Mouse (Mus musculus) embryonic facial prominence, embryonic 13.5 days (tissue): ENCODE measurements around the gene Alx3. TPM values are rescaled to one million over a fixed set of nuclear protein-coding genes. Genes with fewer than 3 reads are reported as not detected.
A peak's percentile ranks its signal among the peaks of the same experiment; 100 is the strongest.

Source experiments
- ATAC-seq: fragments of 200-750 bp; cut with Nextera tagmentation; 2 replicates; pipeline ENCODE4 v1.8.0; 2017; ENCODE audit warnings: low read depth; ENCODE audit not compliant: insufficient number of reproducible peaks, insufficient read depth, low FRiP score, low TSS enrichment
- H3K27ac ChIP-seq: fragments of 300-500 bp; sonication (generic); 2 replicates; pipeline ENCODE4 v1.5.1; 2015; ENCODE audit warnings: moderate library complexity, mild to moderate bottlenecking, inconsistent platforms
- H3K27me3 ChIP-seq: fragments of 300-500 bp; sonication (generic); 2 replicates; pipeline ENCODE4 v1.6.1; 2015; ENCODE audit warnings: mild to moderate bottlenecking, inconsistent platforms
- H3K36me3 ChIP-seq: fragments of 300-500 bp; sonication (generic); 2 replicates; pipeline ENCODE4 v1.6.1; 2015; ENCODE audit warnings: mild to moderate bottlenecking, inconsistent platforms
- H3K4me1 ChIP-seq: fragments of 300-500 bp; sonication (generic); 2 replicates; pipeline ENCODE4 v1.6.1; 2015; ENCODE audit warnings: inconsistent platforms
- H3K4me2 ChIP-seq: fragments of 300-500 bp; sonication (generic); 2 replicates; pipeline ENCODE4 v1.6.1; 2015; ENCODE audit warnings: moderate library complexity, mild to moderate bottlenecking, inconsistent platforms
- H3K4me3 ChIP-seq: fragments of 300-500 bp; sonication (generic); 2 replicates; pipeline ENCODE4 v1.5.1; 2015; ENCODE audit warnings: mild to moderate bottlenecking, inconsistent platforms
- H3K9ac ChIP-seq: fragments of 300-500 bp; sonication (generic); 2 replicates; pipeline ENCODE4 v1.6.1; 2015; ENCODE audit warnings: mild to moderate bottlenecking, inconsistent platforms
- H3K9me3 ChIP-seq: fragments of 300-500 bp; sonication (generic); 2 replicates; pipeline ENCODE4 v1.6.1; 2016; ENCODE audit warnings: inconsistent platforms
- WGBS: fragments of 180-500 bp; shearing (Covaris S2); methylation state at CpG from one replicate; pipeline ENCODE4 v1.1.7; 2015; ENCODE audit warnings: mixed read lengths; 5-methylcytosine and 5-hydroxymethylcytosine counted together
- polyA plus RNA-seq: library from polyadenylated mRNA; unstranded; fragments of >200 nt; fragmentation: Nextera tagmentation; extraction: Ambion mirVana; gene quantifications from 2 replicates; pipeline ENCODE4 v1.2.1, GENCODE M21; 2015

Alx3 gene
- polyA plus RNA-seq, 1 experiment from 2014 or later, result 50.5 TPM

DNA sequence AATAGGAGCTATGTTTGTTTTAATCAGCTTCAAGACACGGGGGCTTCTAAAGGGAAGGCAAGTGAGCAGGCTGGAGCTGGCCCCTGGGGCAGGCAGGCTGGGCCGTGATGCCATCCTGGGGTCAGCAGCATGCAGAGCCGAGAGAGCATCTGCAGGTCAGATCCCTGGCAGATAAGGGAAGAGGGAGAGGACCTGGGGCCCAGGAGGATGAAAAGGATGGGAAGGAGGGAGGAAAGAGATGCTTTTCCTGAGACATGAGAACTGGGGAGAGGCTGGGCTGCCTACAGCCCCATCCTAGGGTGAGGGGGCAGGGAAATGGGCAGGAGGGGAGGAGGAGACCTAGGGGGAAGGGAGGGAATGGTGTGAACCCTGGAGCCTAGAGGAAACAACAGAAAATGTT is 29.5 kb upstream of the Alx3 start:
- Histone ChIP-seq H3K9ac (no peak overlapping the region), H3K4me3 (no peak overlapping the region), H3K27ac (no peak overlapping the region), H3K36me3 (no peaks in the 10 kb centered on the region), H3K9me3 (no peaks in the 10 kb centered on the region), H3K27me3 (no peaks in the 10 kb centered on the region), H3K4me1 (peaks cover 12% of the 10 kb centered on the region; the same call in 1 of the 2 replicates), H3K4me2 (no peak overlapping the region)
- WGBS, result 7% methylated on average over 3 of the region's 3 CpGs
- no peak for ATAC-seq

DNA sequence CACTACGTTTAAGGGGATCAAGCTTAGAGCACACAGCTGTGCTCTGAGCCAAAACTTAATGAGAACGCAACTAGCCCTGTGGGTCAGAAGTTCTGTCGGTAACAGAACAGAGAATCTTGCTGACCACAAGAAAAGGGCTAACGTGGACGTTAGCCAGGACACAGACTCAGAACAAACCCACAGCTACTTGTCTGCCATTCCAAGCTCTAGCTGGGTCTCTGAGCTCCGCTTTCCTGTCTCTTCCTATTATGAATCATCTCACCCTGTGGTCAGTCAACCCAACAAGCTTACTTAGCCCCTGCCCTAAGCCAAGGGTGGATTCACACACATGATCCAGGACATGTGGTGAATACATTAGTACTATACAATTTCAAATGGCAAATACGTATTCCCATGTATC is 27.1 kb upstream of the Alx3 start:
- no peaks in the 10 kb centered on the region for H3K9me3 ChIP-seq
- H3K4me2 ChIP-seq, result no peak overlapping the region
- H3K4me1 ChIP-seq, result peaks cover 7% of the 10 kb centered on the region; the same call in 1 of the 2 replicates
- 76% methylated on average over 7 of the region's 7 CpGs for WGBS
- no peaks in the 10 kb centered on the region for H3K27me3 ChIP-seq
- no peaks in the 10 kb centered on the region for H3K36me3 ChIP-seq
- H3K27ac ChIP-seq, result no peak overlapping the region
- H3K9ac ChIP-seq, result no peak overlapping the region
- ATAC-seq, result no peak
- no peak overlapping the region for H3K4me3 ChIP-seq

DNA sequence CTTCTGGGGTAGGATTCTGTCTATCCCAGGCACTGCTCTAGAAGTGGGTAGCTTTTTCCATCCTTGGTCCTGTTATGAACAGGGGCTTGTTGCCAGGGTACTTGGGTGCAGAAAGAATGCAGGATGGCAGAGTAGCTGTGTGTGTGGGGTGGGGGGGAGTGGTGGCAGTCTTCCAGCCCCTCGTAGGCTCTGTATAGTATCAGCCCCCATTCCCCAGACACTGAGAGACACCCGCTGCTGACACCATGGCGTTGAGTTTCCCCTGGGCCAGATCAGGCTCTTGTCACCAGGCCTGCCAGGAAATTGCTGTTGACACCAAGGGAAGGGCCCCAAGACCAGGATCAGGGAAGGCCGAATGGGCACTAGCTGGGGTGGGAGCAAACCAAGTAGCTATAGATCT is 26.1 kb upstream of the Alx3 start:
- H3K9ac ChIP-seq, result no peak overlapping the region
- peak; percentile 63; the same call in 1 of the 2 replicates for ATAC-seq

DNA sequence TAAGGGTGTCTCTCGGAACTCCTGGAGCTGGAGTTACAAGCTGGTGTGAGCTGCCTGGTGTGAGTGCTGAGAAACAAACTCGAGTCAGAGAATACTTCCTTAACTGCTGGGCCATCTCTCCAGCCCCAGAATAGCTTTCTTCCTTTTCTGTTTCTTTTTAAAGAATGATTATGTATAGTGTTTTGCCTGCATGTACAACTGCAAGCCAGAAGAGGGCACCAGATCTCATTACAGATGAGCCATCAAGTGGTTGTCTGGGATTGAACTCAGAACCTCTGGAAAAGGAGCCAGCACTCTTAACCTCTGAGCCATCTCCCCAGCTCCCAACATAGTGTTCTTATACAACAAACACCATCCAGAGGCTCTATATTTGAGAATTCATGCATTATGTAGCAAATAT is 23.6 kb upstream of the Alx3 start:
- Histone ChIP-seq H3K9me3 (no peaks in the 10 kb centered on the region), H3K4me3 (no peak overlapping the region), H3K4me2 (no peak overlapping the region), H3K9ac (no peak overlapping the region), H3K27ac (no peak overlapping the region), H3K4me1 (no peaks in the 10 kb centered on the region), H3K36me3 (no peaks in the 10 kb centered on the region), H3K27me3 (no peaks in the 10 kb centered on the region)
- 55% methylated on average over 2 of the region's 2 CpGs for WGBS
- no peak for ATAC-seq

More for the DNA sequence above, 26.1 kb upstream of the Alx3 start:
- 39% methylated on average over 4 of the region's 4 CpGs for WGBS
- H3K36me3 ChIP-seq, result no peaks in the 10 kb centered on the region
- H3K4me2 ChIP-seq, result no peak overlapping the region
- H3K4me1 ChIP-seq, result peaks cover 3% of the 10 kb centered on the region; the same call in 1 of the 2 replicates
- H3K9me3 ChIP-seq, result no peaks in the 10 kb centered on the region
- no peak overlapping the region for H3K4me3 ChIP-seq
- no peaks in the 10 kb centered on the region for H3K27me3 ChIP-seq
- H3K27ac ChIP-seq, result no peak overlapping the region

DNA sequence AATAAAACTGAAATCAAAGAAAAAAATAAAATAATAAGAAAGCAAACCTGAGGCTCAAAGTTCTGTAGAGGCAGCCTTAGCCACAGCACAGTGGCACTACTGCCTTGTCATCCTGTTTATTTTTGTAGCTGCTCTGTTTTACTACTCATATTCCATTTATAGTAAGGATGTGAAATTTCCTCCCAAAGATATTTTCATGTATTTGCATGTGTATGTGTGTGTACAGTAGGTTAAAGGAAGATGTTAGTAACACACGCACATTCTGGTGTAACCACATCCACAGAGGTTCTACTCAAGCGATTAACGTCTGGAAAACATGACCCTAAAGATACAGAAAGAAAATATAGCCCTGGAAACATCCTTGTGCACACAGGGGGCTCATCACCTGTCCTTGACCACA is 18.0 kb upstream of the Alx3 start:
- H3K9ac ChIP-seq, result no peak overlapping the region
- 81% methylated on average over 3 of the region's 3 CpGs for WGBS
- no peak overlapping the region for H3K27ac ChIP-seq
- H3K9me3 ChIP-seq, result no peaks in the 10 kb centered on the region
- ATAC-seq, result no peak
- no peak overlapping the region for H3K4me3 ChIP-seq
- H3K4me1 ChIP-seq, result peaks cover 23% of the 10 kb centered on the region
- H3K36me3 ChIP-seq, result no peaks in the 10 kb centered on the region
- H3K27me3 ChIP-seq, result peaks cover 21% of the 10 kb centered on the region
- no peak overlapping the region for H3K4me2 ChIP-seq

DNA sequence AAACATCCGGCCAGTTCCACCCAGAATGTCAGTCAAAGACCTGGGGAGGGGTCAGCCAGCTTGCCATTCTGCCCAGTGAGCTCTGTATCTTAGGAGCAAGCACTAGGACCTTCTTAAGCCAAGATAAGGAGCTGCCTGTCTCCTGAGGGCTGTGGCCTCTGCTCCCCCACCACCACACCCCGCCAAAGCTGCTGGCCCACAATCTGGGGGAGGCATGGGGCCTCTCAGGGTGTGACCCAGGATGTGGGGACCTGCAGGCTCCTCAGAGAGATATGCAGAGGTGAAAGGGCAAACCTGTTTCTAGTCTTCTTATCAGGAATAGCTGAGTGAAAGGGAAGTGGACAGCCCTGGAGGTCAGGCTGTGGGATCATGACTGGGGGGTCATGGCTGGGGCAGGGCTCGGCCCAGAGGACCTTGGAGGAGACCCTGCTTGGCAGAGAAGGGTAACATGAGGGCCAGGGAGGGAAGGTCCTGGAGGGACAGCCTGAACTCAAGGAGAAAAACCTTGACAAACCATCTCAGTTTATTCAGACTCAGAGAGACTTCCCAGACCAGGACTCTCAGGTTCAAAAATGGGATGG is 16.9 kb upstream of the Alx3 start:
- no peak overlapping the region for H3K4me3 ChIP-seq
- H3K27me3 ChIP-seq, result peaks cover 32% of the 10 kb centered on the region
- peaks cover 30% of the 10 kb centered on the region for H3K4me1 ChIP-seq
- H3K4me2 ChIP-seq, result no peak overlapping the region
- no peak overlapping the region for H3K27ac ChIP-seq
- no peak overlapping the region for H3K9ac ChIP-seq
- 20% methylated on average over 3 of the region's 3 CpGs for whole genome bisulfite sequencing
- ATAC-seq, result no peak
- H3K36me3 ChIP-seq, result no peaks in the 10 kb centered on the region
- no peaks in the 10 kb centered on the region for H3K9me3 ChIP-seq

DNA sequence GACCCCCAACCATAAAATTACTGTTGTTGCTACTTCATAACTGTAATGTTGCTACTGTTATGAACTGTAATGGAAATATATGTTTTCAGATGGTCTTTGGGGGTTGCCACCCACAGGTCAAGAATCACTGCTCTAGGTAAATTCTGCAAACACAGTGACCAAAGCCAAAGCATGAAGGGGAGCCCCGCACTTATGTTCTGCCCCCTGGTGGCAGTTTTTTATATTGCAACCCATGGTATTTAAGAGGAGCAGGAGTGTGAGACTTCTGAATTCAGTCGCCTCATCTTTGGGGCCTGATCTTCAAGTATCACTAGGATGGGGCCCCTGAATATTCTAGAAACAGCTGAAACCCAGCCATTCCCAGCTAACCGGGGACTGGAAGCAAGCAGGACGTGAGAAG is 15.4 kb upstream of the Alx3 start:
- Histone ChIP-seq H3K36me3 (no peaks in the 10 kb centered on the region), H3K4me3 (no peak overlapping the region), H3K27me3 (peaks cover 47% of the 10 kb centered on the region), H3K4me2 (no peak overlapping the region), H3K9me3 (no peaks in the 10 kb centered on the region), H3K4me1 (peaks cover 43% of the 10 kb centered on the region), H3K27ac (no peak overlapping the region), H3K9ac (no peak overlapping the region)
- ATAC-seq, result no peak
- 11% methylated on average over 4 of the region's 4 CpGs for WGBS

DNA sequence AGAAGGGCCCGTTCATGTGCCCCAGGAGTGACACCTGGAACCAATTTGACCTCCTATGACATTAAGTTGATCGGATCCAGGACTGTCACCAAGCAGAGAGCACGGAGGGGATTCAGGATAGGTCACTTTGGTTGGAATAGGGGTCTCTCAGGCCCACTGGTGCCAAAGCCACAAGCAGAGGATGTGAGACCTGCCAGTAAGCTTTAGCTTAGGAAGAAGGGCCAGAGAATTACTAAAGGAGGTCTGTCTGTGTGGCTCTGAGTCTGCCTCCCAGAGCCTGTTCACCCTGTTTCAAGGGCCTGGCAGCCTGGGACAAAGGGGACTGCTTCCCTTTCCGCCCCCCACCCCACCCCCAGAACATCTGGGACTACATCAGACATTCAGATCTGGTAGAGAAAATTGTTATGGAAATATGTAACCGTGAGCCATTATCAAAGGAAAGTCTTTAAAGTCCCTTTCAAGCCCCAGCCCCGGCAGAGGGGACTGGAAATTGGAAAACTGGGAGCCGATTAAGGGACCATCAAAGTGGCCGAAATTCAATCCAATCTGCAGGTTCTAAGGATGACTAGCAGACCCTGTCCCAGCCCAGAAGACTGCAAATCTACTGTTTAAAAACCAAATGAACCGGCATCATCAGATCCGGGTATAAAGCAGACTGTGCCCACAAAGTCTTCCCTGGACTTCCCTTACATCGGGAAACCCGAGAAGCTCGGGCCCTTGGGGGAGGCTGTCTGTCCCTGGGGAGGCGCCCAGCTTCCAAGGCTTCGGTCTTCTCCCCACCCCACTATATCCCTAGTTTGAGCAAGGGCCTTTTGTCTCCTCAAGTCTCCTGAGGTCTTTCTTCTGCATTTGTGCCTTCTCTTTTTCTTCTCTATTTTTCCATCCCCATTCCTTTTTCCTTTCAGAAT is 13.5 kb upstream of the Alx3 start:
- Histone ChIP-seq H3K4me2 (peak overlapping the region; percentile 85), H3K27me3 (peaks cover 66% of the 10 kb centered on the region), H3K27ac (peak overlapping the region; percentile 90), H3K9ac (peak overlapping the region; percentile 55; the same call in 1 of the 2 replicates), H3K9me3 (no peaks in the 10 kb centered on the region), H3K4me3 (peak overlapping the region; percentile 13), H3K36me3 (no peaks in the 10 kb centered on the region), H3K4me1 (peaks cover 58% of the 10 kb centered on the region)
- no peak for ATAC-seq
- WGBS, result 3% methylated on average over 15 of the region's 15 CpGs

DNA sequence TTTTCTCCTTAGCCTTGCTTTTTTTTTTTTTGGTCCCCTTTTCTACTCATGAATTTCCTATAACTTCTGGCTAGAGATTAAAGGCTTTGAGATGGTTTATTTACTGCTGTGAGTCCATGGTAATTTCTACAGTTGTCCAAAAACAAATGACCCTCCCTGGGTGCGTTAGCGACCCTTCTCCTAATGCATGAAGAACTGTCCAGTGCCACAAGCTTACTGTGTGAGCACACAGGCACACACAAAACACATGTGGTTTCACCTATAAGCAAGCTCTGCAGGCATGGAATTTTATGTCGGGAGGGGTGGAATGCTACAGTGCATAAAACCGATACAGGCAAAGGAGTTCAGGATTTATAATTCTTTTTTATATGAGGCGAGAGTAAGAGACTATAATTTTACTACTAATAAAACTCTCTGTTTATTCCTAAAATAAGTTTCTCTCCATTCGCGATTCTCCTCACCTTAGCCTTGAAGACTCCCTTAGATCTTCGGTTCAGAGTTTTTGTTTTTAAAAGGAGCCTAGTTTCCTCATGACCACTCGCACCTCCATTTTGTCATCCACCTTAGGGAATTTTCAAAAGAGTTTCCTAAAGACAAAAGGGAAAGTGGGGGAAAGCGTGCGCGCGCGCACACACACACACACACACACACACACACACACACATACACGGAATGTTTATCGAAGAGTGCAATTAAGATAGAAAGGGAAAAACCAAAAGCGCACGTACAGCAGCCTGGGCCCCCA is 12.5 kb upstream of the Alx3 start:
- peak overlapping the region; percentile 77 for H3K9ac ChIP-seq
- H3K4me1 ChIP-seq, result peaks cover 67% of the 10 kb centered on the region
- H3K9me3 ChIP-seq, result no peaks in the 10 kb centered on the region
- peak overlapping the region; percentile 50 for H3K4me3 ChIP-seq
- H3K27me3 ChIP-seq, result peaks cover 76% of the 10 kb centered on the region
- ATAC-seq, result no peak
- 3% methylated on average over 18 of the region's 18 CpGs for WGBS
- peak overlapping the region; percentile 90 for H3K27ac ChIP-seq
- H3K36me3 ChIP-seq, result no peaks in the 10 kb centered on the region
- peak overlapping the region; percentile 85 for H3K4me2 ChIP-seq

DNA sequence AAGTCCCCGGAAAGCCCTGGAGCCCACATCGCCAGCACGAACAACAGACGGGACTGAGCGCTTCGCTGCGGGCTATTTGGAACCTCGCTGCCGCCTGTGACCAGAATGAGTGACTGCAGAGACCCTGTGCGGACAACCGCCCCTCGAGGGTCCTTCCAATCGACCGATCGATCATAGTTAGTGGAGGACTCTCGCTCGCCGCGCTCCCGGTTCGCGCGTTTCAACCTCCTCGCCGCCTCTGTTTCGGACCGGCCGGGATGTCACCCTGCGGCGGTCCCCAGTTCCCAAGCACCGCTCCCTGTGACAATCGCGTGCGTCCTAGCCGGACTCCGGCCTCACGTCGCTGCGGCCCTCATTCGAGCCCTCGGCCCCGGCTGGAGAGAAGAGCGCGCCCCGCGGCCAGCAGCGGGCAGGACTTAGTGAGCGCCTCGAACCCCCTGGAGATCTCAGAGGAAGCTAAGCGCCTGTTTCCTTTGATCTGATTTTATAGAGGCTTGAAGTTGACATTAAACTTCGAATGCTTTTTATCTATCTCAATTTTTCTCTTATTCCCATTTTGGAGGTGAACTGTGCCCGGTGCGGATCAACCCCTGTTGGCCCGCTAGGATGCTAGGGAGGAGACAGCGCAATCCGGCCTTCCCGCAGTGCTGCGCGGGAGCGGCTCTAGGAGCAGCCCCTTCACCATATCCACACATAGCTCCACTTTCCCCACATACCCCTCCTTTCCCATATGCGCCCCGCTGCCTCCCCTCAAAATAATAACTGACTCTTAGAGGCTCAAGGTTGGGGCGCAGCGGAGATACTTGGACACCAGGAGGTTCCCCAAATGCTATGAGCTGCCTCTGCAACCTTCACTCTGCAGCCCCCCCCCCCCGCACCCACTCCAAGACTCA is 11.7 kb upstream of the Alx3 start:
- H3K27me3 ChIP-seq, result peaks cover 84% of the 10 kb centered on the region
- under 1% methylated on average over 65 of the region's 65 CpGs for WGBS
- no peak for ATAC-seq
- peak overlapping the region; percentile 90 for H3K27ac ChIP-seq
- H3K4me3 ChIP-seq, result peak overlapping the region; percentile 50
- no peaks in the 10 kb centered on the region for H3K9me3 ChIP-seq
- H3K36me3 ChIP-seq, result no peaks in the 10 kb centered on the region
- peaks cover 70% of the 10 kb centered on the region for H3K4me1 ChIP-seq
- H3K9ac ChIP-seq, result peak overlapping the region; percentile 77
- H3K4me2 ChIP-seq, result peak overlapping the region; percentile 85

DNA sequence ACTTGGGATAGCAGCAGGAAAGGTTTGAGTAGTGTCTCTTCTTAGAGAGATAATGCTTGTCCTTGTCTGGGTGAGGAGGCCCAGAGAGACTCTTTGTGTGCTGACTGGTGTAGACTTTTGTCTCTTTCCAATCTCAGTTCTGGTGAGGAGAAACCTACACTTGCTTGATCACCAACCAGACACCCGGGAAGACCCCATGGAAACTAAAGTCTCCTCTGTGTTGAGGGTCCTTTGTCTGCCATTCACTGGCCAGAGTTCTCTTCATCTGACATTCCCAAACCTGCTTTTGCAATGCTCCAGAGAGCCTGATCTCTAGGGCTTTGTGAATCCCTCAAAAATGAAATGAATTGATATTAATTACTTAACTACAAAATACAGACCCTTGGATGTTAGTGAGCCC is 10.9 kb upstream of the Alx3 start:
- H3K36me3 ChIP-seq, result no peaks in the 10 kb centered on the region
- WGBS, result 13% methylated on average over 1 of the region's 1 CpGs
- peaks cover 86% of the 10 kb centered on the region for H3K27me3 ChIP-seq
- H3K9ac ChIP-seq, result peak overlapping the region; percentile 77
- H3K4me1 ChIP-seq, result peaks cover 70% of the 10 kb centered on the region
- peak overlapping the region; percentile 85 for H3K4me2 ChIP-seq
- peak overlapping the region; percentile 90 for H3K27ac ChIP-seq
- H3K4me3 ChIP-seq, result no peak overlapping the region
- H3K9me3 ChIP-seq, result no peaks in the 10 kb centered on the region
- no peak for ATAC-seq
